Mouse (Mus musculus) cerebellum, adult 2 months (tissue): Measurements from ENCODE around the gene Nbeal2. TPM values are rescaled to one million over a fixed set of nuclear protein-coding genes. Genes with fewer than 3 reads are reported as not detected.

ENCODE experiments used
- DNase-seq, 2 experiments: peaks; one replicate each; pipeline ENCODE4 v3.0.0; 2021
- H3K27ac ChIP-seq: fragments of 200-500 bp; 2 replicates; pipeline ENCODE4 v1.5.1; 2012; ENCODE audit warnings: low read length, control low read depth, inconsistent platforms; ENCODE audit not compliant: insufficient read depth
- H3K27me3 ChIP-seq: fragments of 200-500 bp; 2 replicates; pipeline ENCODE4 v1.6.1; 2012; ENCODE audit warnings: inconsistent platforms, mild to moderate bottlenecking, low read length, moderate library complexity; ENCODE audit not compliant: control insufficient read depth, insufficient read depth
- H3K4me1 ChIP-seq: fragments of 200-500 bp; 2 replicates; pipeline ENCODE4 v1.6.1; 2011; ENCODE audit warnings: low read length; ENCODE audit not compliant: control insufficient read depth, insufficient read depth
- H3K4me3 ChIP-seq: fragments of 200-500 bp; replicated peaks from 2 replicates; pipeline ENCODE3; 2011; ENCODE audit warnings: mild to moderate bottlenecking, low read depth, low read length, control low read depth; ENCODE audit not compliant: insufficient read depth
- CTCF ChIP-seq: fragments of 200-500 bp; IDR thresholded peaks from 2 replicates; pipeline ENCODE4 v1.5.1; 2011; ENCODE audit warnings: low read depth, mild to moderate bottlenecking, control low read depth, low read length, moderate library complexity, borderline replicate concordance; ENCODE audit not compliant: insufficient read depth
- POLR2A ChIP-seq: fragments of 200-500 bp; IDR thresholded peaks from 2 replicates; pipeline ENCODE4 v1.6.1; 2011; ENCODE audit warnings: low read length, control low read depth, borderline replicate concordance; ENCODE audit not compliant: insufficient read depth
- WGBS: fragments of 180-500 bp; shearing (Covaris S2); methylation state at CpG from one replicate; pipeline ENCODE4 v1.1.7; 2018; 5-methylcytosine and 5-hydroxymethylcytosine counted together
- polyA plus RNA-seq: library from polyadenylated mRNA; depleted of rRNA; stranded (reverse); fragments of >200 nt; gene quantifications from 2 replicates; pipeline ENCODE4 v1.2.3, GENCODE M21; 2012

Nbeal2 gene
- polyA plus RNA-seq, 1 experiment = 16.8 TPM

- Histone ChIP-seq H3K27me3 (no peaks in the 10 kb centered on the region), H3K4me1 (peaks cover 3% of the 10 kb centered on the region; the same call in 1 of the 2 replicates), H3K4me3 (peak within 1 kb of the TSS; percentile 85), H3K27ac (peak within 1 kb of the TSS; percentile 55; the same call in 1 of the 2 replicates)
- TF ChIP-seq POLR2A = peak; percentile 85; the same call in 1 of the 2 replicates
- 0 out of 2 replicates have a peak, but pooled peaks have one; percentile 11 for TF ChIP-seq CTCF
- WGBS = under 1% methylated on average over 41 of the region's 41 CpGs
- peak; percentile 88 to 91 for DNase-seq
Observed at GRCm38 (mm10) chr9:110624361-110625166, 29.4 kb downstream of the Nbeal2 start, which contains the start of gene Nradd. TSS of gene Nradd (minus strand) at chr9:110624452.

DNA sequence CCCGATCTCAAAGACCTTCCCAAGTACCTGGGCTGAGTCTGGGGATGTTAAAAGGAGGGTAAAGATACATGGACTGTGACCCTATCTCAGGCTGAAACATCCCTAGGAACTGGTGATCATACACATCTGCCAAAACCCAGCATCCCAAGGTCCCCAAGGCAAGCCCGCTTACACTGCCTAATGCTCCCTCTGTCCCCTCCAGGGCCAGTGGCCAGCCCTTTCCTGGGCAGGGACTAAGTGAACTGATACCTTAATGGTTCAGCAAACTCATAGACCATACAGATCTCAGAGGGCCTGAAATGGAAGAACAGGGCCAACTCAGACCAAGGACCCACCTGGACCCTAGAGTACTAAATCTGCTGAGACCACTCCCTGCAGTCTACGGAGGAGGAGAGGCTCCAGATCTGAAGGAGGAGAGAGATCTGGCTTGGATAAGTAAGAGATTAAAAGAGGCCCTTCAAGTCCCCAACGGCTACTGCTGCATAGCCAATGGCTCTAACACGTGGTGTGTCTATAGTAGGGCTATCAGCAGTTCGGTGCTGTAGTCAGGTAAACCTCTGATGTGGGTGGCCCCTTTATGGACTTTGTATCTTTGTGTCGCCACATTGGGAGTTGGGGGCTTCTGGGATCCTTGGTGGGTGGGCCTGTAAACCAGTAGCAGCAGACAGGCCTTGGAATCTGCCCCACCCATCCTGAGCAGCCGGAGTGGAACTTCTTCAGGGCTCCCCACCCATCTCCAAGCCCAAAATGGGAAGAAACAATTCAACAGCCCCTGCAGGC is 30.4 kb downstream of the Nbeal2 start:
- Histone ChIP-seq H3K27me3 (no peaks in the 10 kb centered on the region), H3K4me1 (peaks cover 3% of the 10 kb centered on the region; the same call in 1 of the 2 replicates), H3K4me3 (peak overlapping the region; percentile 85), H3K27ac (no peak overlapping the region)
- TF ChIP-seq POLR2A (no peak), CTCF (no peak)
- WGBS = 58% methylated on average over 8 of the region's 8 CpGs
- no peak for DNase-seq

DNA sequence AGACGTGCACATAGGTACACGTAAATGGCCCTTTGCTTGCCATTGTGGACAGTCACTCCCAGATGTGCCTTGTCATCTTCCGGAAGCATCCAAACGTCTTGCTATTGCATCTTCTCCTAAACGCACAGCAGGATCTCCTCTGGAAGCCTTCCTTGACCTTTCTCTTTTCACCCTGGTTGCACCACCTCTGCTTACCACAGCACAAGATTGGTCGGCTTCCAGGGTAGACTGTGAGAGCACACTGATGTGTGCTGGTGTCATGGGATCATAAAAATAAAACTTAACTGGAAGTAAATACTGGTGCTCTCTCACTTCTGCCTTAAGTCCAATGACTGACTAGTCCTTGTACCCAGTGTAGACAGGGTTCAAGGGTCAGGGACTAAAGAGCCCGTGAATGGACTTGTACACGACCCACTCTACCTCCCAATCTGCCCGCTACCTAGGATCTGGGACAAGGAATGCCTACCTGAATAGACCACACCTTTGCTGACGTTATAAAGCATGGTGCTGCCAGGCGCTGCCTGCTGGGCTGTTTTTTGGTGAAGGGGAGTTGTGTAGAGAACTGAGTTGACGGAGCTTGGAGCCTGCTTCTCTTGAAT is 31.2 kb downstream of the Nbeal2 start:
- DNase-seq = no peak
- Histone ChIP-seq H3K27me3 (no peaks in the 10 kb centered on the region), H3K4me3 (no peak overlapping the region), H3K4me1 (peaks cover 3% of the 10 kb centered on the region; the same call in 1 of the 2 replicates), H3K27ac (no peak overlapping the region)
- TF ChIP-seq CTCF (no peak), POLR2A (no peak)
- WGBS = 82% methylated on average over 12 of the region's 12 CpGs

GRCm38 (mm10) chr9:110620685-110621084 is 33.3 kb downstream of the Nbeal2 start:
- TF ChIP-seq CTCF (no peak), POLR2A (no peak)
- DNase-seq = no peak
- Histone ChIP-seq H3K27me3 (no peaks in the 10 kb centered on the region), H3K27ac (no peak overlapping the region), H3K4me1 (peaks cover 3% of the 10 kb centered on the region; the same call in 1 of the 2 replicates), H3K4me3 (no peak overlapping the region)
- WGBS = 95% methylated on average over 7 of the region's 7 CpGs

DNA sequence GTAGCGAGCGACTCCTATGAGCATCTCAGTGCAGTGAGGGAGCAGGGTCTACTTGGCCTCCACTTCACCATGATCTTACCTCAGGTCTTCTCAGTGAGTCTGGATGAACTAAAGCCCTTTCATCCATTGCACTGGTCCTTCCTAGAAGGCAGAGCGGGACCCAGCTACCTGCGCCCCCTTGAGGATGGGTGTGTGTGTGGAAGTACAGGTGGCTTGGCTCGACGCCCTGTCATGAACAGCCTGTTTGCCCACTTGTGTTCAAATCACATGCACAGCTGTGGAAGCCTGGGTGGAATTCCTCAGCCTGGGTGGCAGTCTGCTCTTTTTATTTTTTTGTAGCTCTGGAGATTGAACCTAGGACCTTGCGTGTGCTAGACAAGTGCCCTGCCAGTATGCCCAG is 33.8 kb downstream of the Nbeal2 start:
- peaks cover under 1% of the 10 kb centered on the region; the same call in 1 of the 2 replicates for H3K4me1 ChIP-seq
- no peaks in the 10 kb centered on the region for H3K27me3 ChIP-seq
- H3K27ac ChIP-seq = no peak overlapping the region
- TF ChIP-seq POLR2A (no peak), CTCF (no peak)
- H3K4me3 ChIP-seq = no peak overlapping the region
- DNase-seq = no peak
- WGBS = 82% methylated on average over 7 of the region's 7 CpGs

DNA sequence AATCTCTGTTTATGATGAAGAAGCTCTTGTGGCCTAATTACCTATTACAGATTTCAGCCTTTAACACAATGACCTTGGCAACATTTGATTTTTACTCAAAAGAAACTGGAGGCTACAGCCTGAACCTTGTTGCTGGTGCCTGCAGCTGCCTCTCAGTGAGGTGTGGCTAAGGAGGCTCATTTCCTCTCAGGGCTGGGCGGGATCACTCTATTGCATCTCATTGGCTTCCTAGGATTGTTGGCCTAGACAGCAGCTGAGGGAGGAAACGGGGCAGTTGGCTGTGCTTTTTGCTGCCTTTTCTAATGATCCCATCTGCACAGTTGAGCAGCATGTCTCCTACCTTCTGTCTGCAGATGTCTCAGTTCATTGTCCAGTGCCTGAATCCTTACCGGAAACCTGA is 36.9 kb downstream of the Nbeal2 start:
- no peak for DNase-seq
- WGBS = 61% methylated on average over 3 of the region's 3 CpGs
- Histone ChIP-seq H3K27ac (no peak overlapping the region), H3K4me1 (no peaks in the 10 kb centered on the region), H3K4me3 (no peak overlapping the region), H3K27me3 (no peaks in the 10 kb centered on the region)
- TF ChIP-seq POLR2A (no peak), CTCF (no peak)

DNA sequence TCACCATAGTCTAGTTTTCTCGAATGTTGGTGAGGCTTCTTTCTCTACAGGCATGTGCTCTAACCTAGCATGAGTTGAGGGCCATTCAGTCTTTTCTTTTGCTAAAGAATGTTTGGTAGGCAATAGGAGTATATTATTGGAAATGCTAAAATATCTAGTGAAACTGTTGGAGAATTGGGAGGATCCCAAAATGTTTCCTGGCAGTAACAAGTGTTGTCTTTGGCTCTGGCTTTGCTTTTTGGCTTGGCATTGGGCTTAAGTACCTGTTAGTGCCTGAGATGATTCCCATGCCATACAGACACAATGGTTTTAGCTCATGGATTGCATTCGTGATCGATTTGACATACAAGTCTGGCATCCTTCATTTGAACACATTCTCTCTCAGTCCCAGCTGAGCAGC is 42.5 kb downstream of the Nbeal2 start:
- H3K4me1 ChIP-seq = no peaks in the 10 kb centered on the region; the same call in 1 of the 2 replicates
- no peak overlapping the region for H3K4me3 ChIP-seq
- TF ChIP-seq CTCF (no peak), POLR2A (no peak)
- WGBS = 61% methylated on average over 3 of the region's 3 CpGs
- H3K27ac ChIP-seq = no peak overlapping the region
- DNase-seq = no peak
- H3K27me3 ChIP-seq = no peaks in the 10 kb centered on the region
